Mouse (Mus musculus): ENCODE results near the gene Gm5485.

GRCm38 (mm10) chr16:48402963-48403362, 9.3 kb downstream of the Gm5485 start:
- TF ChIP-seq EP300 (optimal IDR thresholded peaks at IDR 0.05) (no peak), CTCF (IDR thresholded peaks at IDR 0.05; ENCODE audit: low read depth) (no peak)
